Comparison of ENCODE assay signal across 28 mouse cellular contexts in genomic region chr1:90526311-90526710, GRCm38 (mm10).
DNase-seq lines count a peak whose midpoint lies in the region; ATAC-seq and TF ChIP-seq lines count a peak whose summit lies in the region.
"Had no signal": no experiment of that assay in that cellular context is flagged by ENCODE, and none has a peak within 500 bp of the region (broad histone marks: within the 10 kb centered on the region; RNA-seq: fewer than 3 reads in every experiment).

No protein-coding gene starts in this region.

- no peak for ATAC-seq in intestine, embryonic 14.5 days (replicated peaks; ENCODE audit: low FRiP score, low TSS enrichment, low read depth)
- ATAC-seq in intestine, postnatal 0 days, result no peak
- no peak for ATAC-seq in neural tube, embryonic 13.5 days (ENCODE audit: low read depth)
- no peak for ATAC-seq in embryonic facial prominence, embryonic 15.5 days (ENCODE audit: insufficient number of reproducible peaks, low FRiP score, low TSS enrichment, low read depth)
- ATAC-seq: forebrain, embryonic 15.5 days; hindbrain, embryonic 16.5 days had no signal

- no peaks in the 10 kb centered on the region for H3K27me3 ChIP-seq in intestine, embryonic 14.5 days (replicated peaks; ENCODE audit: control insufficient read depth, insufficient read depth, low read length)
- H3K27me3 ChIP-seq in intestine, postnatal 0 days (replicated peaks; ENCODE audit: control insufficient read depth, insufficient read depth, low read length), result no peaks in the 10 kb centered on the region
- no peaks in the 10 kb centered on the region for H3K27me3 ChIP-seq in neural tube, embryonic 13.5 days
- no peaks in the 10 kb centered on the region for H3K27me3 ChIP-seq in embryonic facial prominence, embryonic 15.5 days
- H3K27me3 ChIP-seq: CH12.LX; forebrain, embryonic 15.5 days; heart, embryonic 12.5 days; heart, embryonic 15.5 days; hindbrain, embryonic 13.5 days had no signal

- no peak overlapping the region for H3K4me2 ChIP-seq in intestine, embryonic 14.5 days (ENCODE audit: low read length)
- no peak overlapping the region for H3K4me2 ChIP-seq in intestine, postnatal 0 days (replicated peaks; ENCODE audit: low read depth)
- H3K4me2 ChIP-seq in neural tube, embryonic 13.5 days, result no peak overlapping the region
- H3K4me2 ChIP-seq in embryonic facial prominence, embryonic 15.5 days (replicated peaks), result no peak overlapping the region
- H3K4me2 ChIP-seq: forebrain, embryonic 12.5 days; forebrain, embryonic 15.5 days; heart, embryonic 12.5 days; heart, embryonic 15.5 days; hindbrain, embryonic 13.5 days had no signal

- H3K4me3 ChIP-seq in intestine, embryonic 14.5 days (ENCODE audit: low read depth, low read length), result no peak overlapping the region
- no peak overlapping the region for H3K4me3 ChIP-seq in intestine, postnatal 0 days (ENCODE audit: low read depth, low read length)
- no peak overlapping the region for H3K4me3 ChIP-seq in neural tube, embryonic 13.5 days
- H3K4me3 ChIP-seq in embryonic facial prominence, embryonic 15.5 days (replicated peaks), result no peak overlapping the region
- H3K4me3 ChIP-seq: erythroblast, embryonic 14.5 days; forebrain, embryonic 12.5 days; forebrain, embryonic 15.5 days; heart, embryonic 12.5 days; heart, embryonic 15.5 days; hindbrain, embryonic 10.5 days; hindbrain, embryonic 13.5 days had no signal

- DNase-seq in intestine, embryonic 14.5 days (ENCODE audit: low spot score), result no peak
- DNase-seq in neural tube, embryonic 10.5 days (ENCODE audit: extremely low spot score, low spot score), result no peak
- DNase-seq in cerebellum, postnatal 25 days, result no peak
- DNase-seq: adrenal gland, adult 2 months; adrenal gland, postnatal 14 days; B cell, adult 2 months; cerebellum, adult 11 months; cerebellum, adult 2 months; cerebellum, adult 9-11 months; cerebellum, postnatal 36 days; embryo, embryonic 11 days; gastrocnemius, postnatal 25 days; heart, adult 18-20 months; heart, postnatal 10 days; heart, postnatal 36 days had no signal

- no peaks in the 10 kb centered on the region for H3K9me3 ChIP-seq in intestine, embryonic 14.5 days (ENCODE audit: control insufficient read depth, low read length)
- H3K9me3 ChIP-seq in intestine, postnatal 0 days (ENCODE audit: control insufficient read depth), result no peaks in the 10 kb centered on the region
- H3K9me3 ChIP-seq in neural tube, embryonic 13.5 days, result no peaks in the 10 kb centered on the region
- no peaks in the 10 kb centered on the region for H3K9me3 ChIP-seq in embryonic facial prominence, embryonic 15.5 days (replicated peaks)
- H3K9me3 ChIP-seq: forebrain, embryonic 12.5 days; forebrain, embryonic 15.5 days; heart, embryonic 15.5 days; hindbrain, embryonic 10.5 days; hindbrain, embryonic 13.5 days had no signal

- no peaks in the 10 kb centered on the region for H3K36me3 ChIP-seq in intestine, embryonic 14.5 days (ENCODE audit: control insufficient read depth, insufficient read depth, low read length)
- H3K36me3 ChIP-seq in intestine, postnatal 0 days (ENCODE audit: control insufficient read depth, insufficient read depth), result no peaks in the 10 kb centered on the region
- H3K36me3 ChIP-seq in neural tube, embryonic 13.5 days, result no peaks in the 10 kb centered on the region
- H3K36me3 ChIP-seq in embryonic facial prominence, embryonic 15.5 days, result no peaks in the 10 kb centered on the region
- H3K36me3 ChIP-seq: forebrain, embryonic 12.5 days; forebrain, embryonic 15.5 days; G1E; heart, embryonic 12.5 days; heart, embryonic 15.5 days; hindbrain, embryonic 10.5 days; hindbrain, embryonic 13.5 days had no signal

- no peak overlapping the region for H3K9ac ChIP-seq in intestine, embryonic 14.5 days (ENCODE audit: low read length)
- H3K9ac ChIP-seq in intestine, postnatal 0 days (ENCODE audit: low read depth, low read length), result no peak overlapping the region
- no peak overlapping the region for H3K9ac ChIP-seq in neural tube, embryonic 13.5 days
- no peak overlapping the region for H3K9ac ChIP-seq in embryonic facial prominence, embryonic 15.5 days
- H3K9ac ChIP-seq: forebrain, embryonic 12.5 days; forebrain, embryonic 15.5 days; heart, embryonic 12.5 days; heart, embryonic 15.5 days; hindbrain, embryonic 13.5 days had no signal

- 0 out of 2 replicates have a peak, but pooled peaks cover 5% of the 10 kb centered on the region for H3K4me1 ChIP-seq in intestine, embryonic 14.5 days (replicated peaks; ENCODE audit: control insufficient read depth, insufficient read depth, low read length)
- H3K4me1 ChIP-seq in intestine, postnatal 0 days (replicated peaks; ENCODE audit: control insufficient read depth, insufficient read depth, low read length), result no peaks in the 10 kb centered on the region
- no peaks in the 10 kb centered on the region for H3K4me1 ChIP-seq in neural tube, embryonic 13.5 days (replicated peaks)
- H3K4me1 ChIP-seq in embryonic facial prominence, embryonic 15.5 days, result peaks cover 8% of the 10 kb centered on the region; the same call in 1 of the 2 replicates
- H3K4me1 ChIP-seq: forebrain, embryonic 15.5 days; hindbrain, embryonic 13.5 days had no signal

- 0 out of 2 replicates have a peak overlapping the region, but pooled peaks have one; percentile 11 for H3K27ac ChIP-seq in intestine, embryonic 14.5 days (ENCODE audit: low read depth)
- H3K27ac ChIP-seq in intestine, postnatal 0 days (ENCODE audit: low read depth, low read length), result no peak overlapping the region
- H3K27ac ChIP-seq in neural tube, embryonic 13.5 days (replicated peaks), result peak overlapping the region; percentile 43; the same call in 1 of the 2 replicates
- peak overlapping the region; percentile 28; the same call in 1 of the 2 replicates for H3K27ac ChIP-seq in embryonic facial prominence, embryonic 15.5 days (replicated peaks)
- H3K27ac ChIP-seq: forebrain, embryonic 12.5 days; forebrain, embryonic 15.5 days; heart, embryonic 15.5 days; hindbrain, embryonic 10.5 days; hindbrain, embryonic 13.5 days had no signal

- 47% methylated on average over 7 of the region's 7 CpGs for WGBS in intestine, embryonic 14.5 days
- 47% methylated on average over 7 of the region's 7 CpGs for WGBS in intestine, postnatal 0 days
- WGBS in neural tube, embryonic 13.5 days, result 65% methylated on average over 7 of the region's 7 CpGs
- 42% methylated on average over 7 of the region's 7 CpGs for WGBS in embryonic facial prominence, embryonic 15.5 days

- TF ChIP-seq CTCF in intestine, postnatal 0 days (IDR thresholded peaks at IDR 0.05; ENCODE audit: low read depth), result no peak
